Mouse (Mus musculus) lung, postnatal 0 days (tissue): Measurements from ENCODE around the gene Setd2. TPM values are rescaled to one million over a fixed set of nuclear protein-coding genes. Genes with fewer than 3 reads are reported as not detected.

ENCODE experiments used
- ATAC-seq: fragments of 200-750 bp; cut with Nextera tagmentation; 2 replicates; pipeline ENCODE4 v1.8.0; 2017; ENCODE audit warnings: moderate library complexity
- DNase-seq: peaks from one replicate; pipeline ENCODE4 v3.0.0-alpha.2; 2016; ENCODE audit warnings: low spot score
- H3K27ac ChIP-seq: fragments of 300-500 bp; sonication (generic); 2 replicates; pipeline ENCODE4 v1.5.1; 2014; ENCODE audit warnings: antibody characterized with exemption, mild to moderate bottlenecking, low read length, mixed read lengths
- H3K27me3 ChIP-seq: fragments of 300-500 bp; sonication (generic); replicated peaks from 2 replicates; pipeline ENCODE4 v1.6.1; 2014; ENCODE audit warnings: low read length, mixed read lengths; ENCODE audit not compliant: insufficient read depth
- H3K36me3 ChIP-seq: fragments of 300-500 bp; sonication (generic); 2 replicates; pipeline ENCODE4 v1.6.1; 2014; ENCODE audit warnings: low read length, mixed read lengths; ENCODE audit not compliant: insufficient read depth
- H3K4me1 ChIP-seq: fragments of 300-500 bp; sonication (generic); 2 replicates; pipeline ENCODE4 v1.6.1; 2014; ENCODE audit warnings: antibody characterized with exemption, low read depth, low read length, mixed read lengths; ENCODE audit not compliant: insufficient read depth
- H3K4me2 ChIP-seq: fragments of 300-500 bp; sonication (generic); replicated peaks from 2 replicates; pipeline ENCODE4 v1.6.1; 2014; ENCODE audit warnings: low read depth, mild to moderate bottlenecking, low read length, moderate library complexity, mixed read lengths
- H3K4me3 ChIP-seq: fragments of 300-500 bp; sonication (generic); 2 replicates; pipeline ENCODE4 v1.5.1; 2014; ENCODE audit warnings: low read depth, low read length
- H3K9ac ChIP-seq: fragments of 300-500 bp; sonication (generic); replicated peaks from 2 replicates; pipeline ENCODE4 v1.6.1; 2014; ENCODE audit warnings: low read depth, mild to moderate bottlenecking
- H3K9me3 ChIP-seq: fragments of 300-500 bp; sonication (generic); 2 replicates; pipeline ENCODE4 v1.6.1; 2016; ENCODE audit warnings: low read length, mixed read lengths
- CTCF ChIP-seq: IDR thresholded peaks from 2 replicates; pipeline ENCODE4 v1.5.1; 2016; ENCODE audit warnings: antibody characterized with exemption, mild to moderate bottlenecking
- EP300 ChIP-seq: IDR thresholded peaks from 2 replicates; pipeline ENCODE4 v1.6.1; 2016; ENCODE audit warnings: antibody characterized with exemption, mild to moderate bottlenecking, control low read depth
- WGBS: fragments of 180-500 bp; shearing (Covaris S2); extraction: QIAGEN DNeasy Blood & Tissue Kit; methylation state at CpG from one replicate; pipeline ENCODE4 v1.1.7; 2014; 5-methylcytosine and 5-hydroxymethylcytosine counted together
- polyA plus RNA-seq: library from polyadenylated mRNA; unstranded; fragments of >200 nt; fragmentation: Nextera tagmentation; extraction: Ambion mirVana; gene quantifications from 2 replicates; pipeline ENCODE4 v1.2.1, GENCODE M21; 2015

Setd2 gene
- polyA plus RNA-seq, 1 experiment from 2014 or later: 22.0 TPM

- Histone ChIP-seq H3K36me3 (no peaks in the 10 kb centered on the region), H3K9me3 (no peaks in the 10 kb centered on the region), H3K9ac (no peak overlapping the region), H3K4me2 (no peak overlapping the region), H3K27ac (no peak overlapping the region), H3K4me3 (no peak overlapping the region), H3K4me1 (no peaks in the 10 kb centered on the region), H3K27me3 (no peaks in the 10 kb centered on the region)
- ATAC-seq (peak; percentile 44; the same call in 1 of the 2 replicates), DNase-seq (no peak)
- 59% methylated on average over 9 of the region's 9 CpGs for WGBS
- no peak for TF ChIP-seq CTCF
- no peak for TF ChIP-seq EP300
Observed at GRCm38 (mm10) chr9:110645219-110645618, 112.8 kb downstream of the Setd2 start.

GRCm38 (mm10) chr9:110649775-110650174, 117.4 kb downstream of the Setd2 start:
- H3K27me3 ChIP-seq: no peaks in the 10 kb centered on the region
- H3K4me1 ChIP-seq: peaks cover 5% of the 10 kb centered on the region; the same call in 1 of the 2 replicates
- no peak overlapping the region for H3K9ac ChIP-seq
- DNase-seq: no peak
- H3K9me3 ChIP-seq: no peaks in the 10 kb centered on the region
- ATAC-seq: no peak
- no peak overlapping the region for H3K4me3 ChIP-seq
- no peak overlapping the region for H3K27ac ChIP-seq
- H3K4me2 ChIP-seq: no peak overlapping the region
- TF ChIP-seq EP300 (no peak), CTCF (no peak)
- no peaks in the 10 kb centered on the region for H3K36me3 ChIP-seq

DNA sequence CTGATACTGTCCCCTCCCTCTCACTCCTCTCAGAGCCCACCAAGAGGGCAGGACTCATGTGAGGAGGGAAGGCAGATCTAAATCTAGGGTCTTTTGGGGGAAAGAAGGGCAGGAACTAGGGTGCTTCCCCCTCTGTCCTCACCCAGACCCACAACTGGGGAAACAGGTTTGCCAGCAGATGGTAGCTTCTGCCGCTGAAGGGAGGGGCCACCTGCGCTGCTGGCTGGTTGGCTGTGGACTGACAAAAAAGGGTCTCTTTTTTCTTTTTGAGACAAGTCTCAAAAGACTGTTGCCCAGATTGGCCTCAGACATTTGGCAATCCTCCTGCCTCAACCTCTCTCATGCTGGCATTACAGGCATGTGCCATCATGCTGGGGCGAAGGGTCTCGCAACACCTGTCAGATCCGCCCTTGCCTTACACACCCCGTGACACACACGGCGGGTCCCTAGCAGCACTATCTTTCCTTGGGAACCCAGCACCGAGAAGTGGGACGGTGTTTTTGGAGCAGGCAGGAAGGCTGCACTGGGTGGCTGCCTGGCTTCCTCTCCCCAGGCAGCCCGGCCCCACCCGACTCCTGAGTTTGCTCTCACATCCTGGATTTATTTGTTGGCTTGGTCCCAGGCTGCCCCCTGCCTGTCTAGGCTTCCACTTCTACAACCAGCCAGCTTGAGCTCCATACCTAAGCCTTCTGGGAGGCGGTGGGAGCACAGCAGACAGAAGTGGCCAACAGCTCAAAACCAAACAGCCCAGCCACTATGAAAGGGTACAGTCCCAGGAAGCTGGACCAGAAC, 119.7 kb downstream of the Setd2 start:
- TF ChIP-seq EP300 (peak; percentile 58), CTCF (peak; percentile 61)
- Histone ChIP-seq H3K9ac (peak overlapping the region; percentile 13), H3K27ac (peak overlapping the region; percentile 91), H3K4me3 (peak overlapping the region; percentile 72; the same call in 1 of the 2 replicates), H3K4me2 (peak overlapping the region; percentile 95), H3K9me3 (no peaks in the 10 kb centered on the region), H3K36me3 (no peaks in the 10 kb centered on the region), H3K27me3 (no peaks in the 10 kb centered on the region), H3K4me1 (peaks cover 11% of the 10 kb centered on the region; the same call in 1 of the 2 replicates)
- DNase-seq (peak; percentile 79), ATAC-seq (no peak)
- WGBS: 17% methylated on average over 13 of the region's 13 CpGs

DNA sequence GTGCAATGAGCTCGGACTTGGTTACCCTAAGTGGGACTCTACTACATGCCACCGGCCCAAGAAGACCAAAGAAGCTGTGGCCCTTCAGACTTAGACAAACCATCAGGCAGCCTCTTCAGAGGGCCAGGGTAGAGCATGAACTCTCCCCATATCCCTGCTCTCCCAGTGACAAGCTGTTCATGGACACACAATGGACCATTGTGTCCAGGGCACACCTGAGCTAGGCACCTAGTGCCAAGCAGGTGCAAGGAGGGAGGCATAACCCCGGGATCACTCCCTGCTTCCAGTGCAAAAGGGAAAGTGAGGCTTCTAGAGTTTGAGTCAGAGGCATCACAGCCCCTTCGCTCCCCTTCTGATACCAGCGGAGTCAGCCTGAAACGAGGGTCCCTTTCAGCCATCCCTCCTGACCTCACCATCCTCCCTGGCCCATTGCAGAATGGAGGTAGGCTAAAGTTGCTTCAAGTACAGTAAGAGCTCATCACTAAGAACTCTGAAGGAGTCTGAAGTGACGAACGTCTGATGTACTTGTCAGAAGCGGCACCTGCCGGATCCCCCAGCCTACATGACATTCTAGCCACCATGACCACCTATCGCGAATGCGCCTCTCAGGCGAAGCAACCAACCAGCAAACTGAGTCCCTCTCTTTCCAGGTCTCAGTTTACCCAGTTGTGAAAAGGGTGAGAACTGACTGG, 120.7 kb downstream of the Setd2 start:
- Histone ChIP-seq H3K27ac (peak overlapping the region; percentile 91), H3K4me2 (peak overlapping the region; percentile 95), H3K4me1 (peaks cover 18% of the 10 kb centered on the region; the same call in 1 of the 2 replicates), H3K9me3 (no peaks in the 10 kb centered on the region), H3K9ac (peak overlapping the region; percentile 55), H3K36me3 (no peaks in the 10 kb centered on the region), H3K27me3 (no peaks in the 10 kb centered on the region), H3K4me3 (peak overlapping the region; percentile 72)
- 14% methylated on average over 14 of the region's 14 CpGs for WGBS
- DNase-seq (peak; percentile 40), ATAC-seq (no peak)
- TF ChIP-seq EP300 (no peak), CTCF (no peak)

- DNase-seq: peak; percentile 99
- H3K27ac ChIP-seq: peak within 1 kb of the TSS; percentile 91
Observed at GRCm38 (mm10) chr9:110653655-110654461, 121.5 kb downstream of the Setd2 start, which contains the start of gene Nbeal2. Nbeal2 (minus strand) TSS chr9:110654161.

More at GRCm38 (mm10) chr9:110653655-110654461, 121.5 kb downstream of the Setd2 start, which contains the start of gene Nbeal2:
- Histone ChIP-seq H3K27me3 (no peaks in the 10 kb centered on the region), H3K9ac (peak within 1 kb of the TSS; percentile 55), H3K36me3 (no peaks in the 10 kb centered on the region), H3K4me1 (peaks cover 18% of the 10 kb centered on the region; the same call in 1 of the 2 replicates), H3K4me2 (peak within 1 kb of the TSS; percentile 95), H3K4me3 (peak within 1 kb of the TSS; percentile 72), H3K9me3 (no peaks in the 10 kb centered on the region)
- ATAC-seq: peak; percentile 85
- WGBS: under 1% methylated on average over 64 of the region's 75 CpGs
- TF ChIP-seq CTCF (peak; percentile 39), EP300 (peak; percentile 23; the same call in 1 of the 2 replicates)
